Mouse (Mus musculus) lung, adult 2 months (tissue): ENCODE measurements around the gene Arhgef28.

ENCODE experiments used
- CTCF ChIP-seq: fragments of 200-500 bp; IDR thresholded peaks from 2 replicates; pipeline ENCODE4 v1.5.1; 2011; ENCODE audit warnings: mild to moderate bottlenecking, low read length, control low read depth; ENCODE audit not compliant: insufficient read depth
- POLR2A ChIP-seq: fragments of 200-500 bp; IDR thresholded peaks from 2 replicates; pipeline ENCODE4 v1.6.1; 2011; ENCODE audit warnings: low read depth, mild to moderate bottlenecking, control low read depth, low read length, borderline replicate concordance; ENCODE audit errors: extremely low read depth

GRCm38 (mm10) chr13:97986691-97987090 is 219.5 kb downstream of the Arhgef28 start:
- TF ChIP-seq POLR2A: no peak
- no peak for TF ChIP-seq CTCF
